Mouse (Mus musculus) ES-Bruce4 (cell line): ENCODE data around the gene Ncapd3. TPM values are rescaled to one million over a fixed set of nuclear protein-coding genes. Genes with fewer than 3 reads are reported as not detected.

Source experiments
- H3K27ac ChIP-seq: 2 replicates; pipeline ENCODE4 v1.5.1; 2012; ENCODE audit warnings: low read length, inconsistent platforms; ENCODE audit not compliant: insufficient read depth
- H3K27me3 ChIP-seq: 2 replicates; pipeline ENCODE4 v1.6.1; 2012; ENCODE audit warnings: mild to moderate bottlenecking, low read length, inconsistent platforms; ENCODE audit not compliant: control insufficient read depth, poor library complexity, insufficient read depth, severe bottlenecking
- H3K36me3 ChIP-seq: 2 replicates; pipeline ENCODE4 v1.6.1; 2012; ENCODE audit warnings: inconsistent platforms, mild to moderate bottlenecking, low read length, moderate library complexity; ENCODE audit not compliant: control insufficient read depth, poor library complexity, insufficient read depth, severe bottlenecking
- H3K4me1 ChIP-seq: one replicate; pipeline ENCODE4 v1.8.1; 2011; ENCODE audit warnings: low read length; ENCODE audit not compliant: control insufficient read depth, insufficient read depth
- H3K4me3 ChIP-seq: 2 replicates; pipeline ENCODE4 v1.5.1; 2011; ENCODE audit warnings: low read depth, mild to moderate bottlenecking, low read length
- H3K9ac ChIP-seq: 2 replicates; pipeline ENCODE4 v1.6.1; 2012; ENCODE audit warnings: low read depth, mild to moderate bottlenecking, inconsistent platforms; ENCODE audit not compliant: poor library complexity, severe bottlenecking
- H3K9me3 ChIP-seq: replicated peaks from 2 replicates; pipeline ENCODE4 v1.6.1; 2012; ENCODE audit warnings: mild to moderate bottlenecking, low read length, inconsistent platforms; ENCODE audit not compliant: control insufficient read depth, poor library complexity, insufficient read depth, severe bottlenecking
- CTCF ChIP-seq: IDR thresholded peaks from one replicate; pipeline ENCODE4 v1.8.1; 2011; ENCODE audit warnings: low read depth, low read length
- EP300 ChIP-seq: IDR thresholded peaks from 2 replicates; pipeline ENCODE4 v1.6.1; 2011; ENCODE audit warnings: low read depth, low read length; ENCODE audit not compliant: insufficient read depth
- POLR2A ChIP-seq: IDR thresholded peaks from one replicate; pipeline ENCODE4 v1.8.1; 2011; ENCODE audit warnings: low read length; ENCODE audit not compliant: insufficient read depth
- polyA plus RNA-seq: library from polyadenylated mRNA; stranded (reverse); fragments of >200 nt; gene quantifications from 2 replicates; pipeline ENCODE4 v1.2.4, GENCODE M21; 2011; ENCODE audit warnings: low read depth; ENCODE audit not compliant: missing spikeins, insufficient read depth, insufficient read length

Ncapd3 gene
- polyA plus RNA-seq, 1 experiment: 59.1 TPM

- Histone ChIP-seq H3K27me3 (no peaks in the 10 kb centered on the region), H3K9me3 (no peaks in the 10 kb centered on the region), H3K36me3 (peaks cover 64% of the 10 kb centered on the region), H3K4me3 (no peak overlapping the region), H3K9ac (no peak overlapping the region), H3K4me1 (no peaks in the 10 kb centered on the region), H3K27ac (no peak overlapping the region)
- TF ChIP-seq CTCF: no peak
- no peak for TF ChIP-seq EP300
- no peak for TF ChIP-seq POLR2A
These were observed 61.1 kb downstream of the Ncapd3 start for GRCm38 (mm10) chr9:27090801-27091775.

DNA sequence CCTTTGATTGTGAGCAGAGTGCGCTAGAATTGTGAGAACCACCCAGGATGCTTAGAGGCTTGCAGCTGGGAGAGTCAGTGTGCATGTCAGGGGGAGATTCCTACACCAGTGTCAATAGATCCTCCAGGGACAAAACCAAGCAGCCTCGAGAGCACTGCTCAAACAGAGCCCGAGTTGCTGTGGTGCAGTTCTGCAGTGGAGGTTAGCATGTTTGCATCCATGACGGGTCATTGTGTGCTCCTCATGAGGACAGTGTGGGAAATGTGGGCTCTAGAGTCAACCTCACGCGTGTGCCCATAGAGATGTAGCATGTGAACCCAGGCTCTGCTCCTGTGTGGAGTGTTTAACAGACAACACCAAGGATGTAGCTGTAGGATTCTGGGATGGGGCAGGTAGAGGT, 62.9 kb downstream of the Ncapd3 start:
- TF ChIP-seq POLR2A: no peak
- TF ChIP-seq CTCF: no peak
- no peak for TF ChIP-seq EP300
- Histone ChIP-seq H3K27ac (no peak overlapping the region), H3K36me3 (peaks cover 57% of the 10 kb centered on the region), H3K9me3 (no peaks in the 10 kb centered on the region), H3K9ac (no peak overlapping the region), H3K27me3 (no peaks in the 10 kb centered on the region), H3K4me1 (no peaks in the 10 kb centered on the region), H3K4me3 (no peak overlapping the region)

- Histone ChIP-seq H3K27me3 (no peaks in the 10 kb centered on the region), H3K9ac (no peak overlapping the region), H3K27ac (no peak overlapping the region), H3K9me3 (no peaks in the 10 kb centered on the region), H3K36me3 (peaks cover 24% of the 10 kb centered on the region), H3K4me3 (no peak overlapping the region), H3K4me1 (no peaks in the 10 kb centered on the region)
- TF ChIP-seq EP300 (no peak), CTCF (no peak), POLR2A (no peak)
These were observed 68.1 kb downstream of the Ncapd3 start for GRCm38 (mm10) chr9:27098092-27098491.

GRCm38 (mm10) chr9:27098557-27098956, 68.6 kb downstream of the Ncapd3 start:
- no peak for TF ChIP-seq EP300
- TF ChIP-seq CTCF: no peak
- no peak for TF ChIP-seq POLR2A
- H3K36me3 ChIP-seq: peaks cover 23% of the 10 kb centered on the region
- no peaks in the 10 kb centered on the region for H3K27me3 ChIP-seq
- no peaks in the 10 kb centered on the region for H3K4me1 ChIP-seq
- no peaks in the 10 kb centered on the region for H3K9me3 ChIP-seq
- H3K9ac ChIP-seq: no peak overlapping the region
- H3K27ac ChIP-seq: no peak overlapping the region
- H3K4me3 ChIP-seq: no peak overlapping the region

GRCm38 (mm10) chr9:27099474-27099873, 69.5 kb downstream of the Ncapd3 start:
- TF ChIP-seq EP300 (no peak), CTCF (no peak), POLR2A (no peak)
- H3K4me3 ChIP-seq: no peak overlapping the region
- no peaks in the 10 kb centered on the region for H3K9me3 ChIP-seq
- no peak overlapping the region for H3K9ac ChIP-seq
- no peak overlapping the region for H3K27ac ChIP-seq
- no peaks in the 10 kb centered on the region for H3K27me3 ChIP-seq
- no peaks in the 10 kb centered on the region for H3K4me1 ChIP-seq
- peaks cover 16% of the 10 kb centered on the region for H3K36me3 ChIP-seq

DNA sequence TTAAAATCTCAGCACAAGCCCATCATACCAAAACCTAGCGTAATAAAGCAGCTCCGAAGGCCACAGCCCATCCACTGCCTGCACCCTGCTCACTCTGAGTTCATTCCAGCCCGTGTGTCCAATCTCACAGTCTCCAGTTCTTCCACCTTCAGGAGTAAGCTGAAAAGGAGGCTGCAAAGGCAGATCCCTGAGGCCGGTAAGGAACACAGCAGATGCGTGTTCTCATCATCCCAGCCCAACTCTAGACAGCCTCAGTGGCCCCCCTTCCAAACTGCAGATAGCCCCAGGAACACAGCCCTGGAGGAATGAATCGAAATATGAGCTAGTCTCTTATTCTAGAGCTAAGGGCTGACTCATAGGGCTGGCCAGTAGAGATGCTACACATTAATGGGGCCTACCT, 71.5 kb downstream of the Ncapd3 start:
- Histone ChIP-seq H3K27me3 (no peaks in the 10 kb centered on the region), H3K36me3 (peaks cover 7% of the 10 kb centered on the region), H3K4me3 (no peak overlapping the region), H3K27ac (no peak overlapping the region), H3K4me1 (no peaks in the 10 kb centered on the region), H3K9me3 (no peaks in the 10 kb centered on the region), H3K9ac (no peak overlapping the region)
- no peak for TF ChIP-seq POLR2A
- TF ChIP-seq EP300: no peak
- TF ChIP-seq CTCF: no peak
